Mouse (Mus musculus): ENCODE measurements around the gene Mapkapk2. TPM values are rescaled to one million over a fixed set of nuclear protein-coding genes. Genes with fewer than 3 reads are reported as not detected.
"Not testable (repeated sequence)": the region's sequence is repeated elsewhere in the genome, so short reads cannot be mapped to it uniquely, and the experiment has no call there.

Mapkapk2 gene
- polyA plus RNA-seq, 1 experiment from 2014 or later: 23.1 TPM

- H3K27ac ChIP-seq: no peak overlapping the region
- H3K36me3 ChIP-seq: no peaks in the 10 kb centered on the region
- no peak for ATAC-seq (ENCODE audit: low FRiP score)
- H3K9me3 ChIP-seq: peaks cover 6% of the 10 kb centered on the region; the same call in 1 of the 2 replicates
- H3K27me3 ChIP-seq: no peaks in the 10 kb centered on the region
- H3K4me2 ChIP-seq: no peak overlapping the region
- no peak overlapping the region for H3K4me3 ChIP-seq
- no peaks in the 10 kb centered on the region for H3K4me1 ChIP-seq (replicated peaks)
- WGBS: 94% methylated on average over 5 of the region's 5 CpGs
- no peak overlapping the region for H3K9ac ChIP-seq
These were observed 58.1 kb downstream of the Mapkapk2 start for GRCm38 (mm10) chr1:131039479-131039878.

GRCm38 (mm10) chr1:131038415-131039017, 59.1 kb downstream of the Mapkapk2 start:
- no peak overlapping the region for H3K4me3 ChIP-seq
- H3K36me3 ChIP-seq: no peaks in the 10 kb centered on the region
- no peak overlapping the region for H3K4me2 ChIP-seq
- H3K9ac ChIP-seq: no peak overlapping the region
- ATAC-seq (ENCODE audit: low FRiP score): no peak
- H3K9me3 ChIP-seq: peaks cover 6% of the 10 kb centered on the region; the same call in 1 of the 2 replicates
- WGBS: 90% methylated on average over 10 of the region's 10 CpGs
- H3K4me1 ChIP-seq (replicated peaks): no peaks in the 10 kb centered on the region
- H3K27ac ChIP-seq: no peak overlapping the region
- H3K27me3 ChIP-seq: no peaks in the 10 kb centered on the region

DNA sequence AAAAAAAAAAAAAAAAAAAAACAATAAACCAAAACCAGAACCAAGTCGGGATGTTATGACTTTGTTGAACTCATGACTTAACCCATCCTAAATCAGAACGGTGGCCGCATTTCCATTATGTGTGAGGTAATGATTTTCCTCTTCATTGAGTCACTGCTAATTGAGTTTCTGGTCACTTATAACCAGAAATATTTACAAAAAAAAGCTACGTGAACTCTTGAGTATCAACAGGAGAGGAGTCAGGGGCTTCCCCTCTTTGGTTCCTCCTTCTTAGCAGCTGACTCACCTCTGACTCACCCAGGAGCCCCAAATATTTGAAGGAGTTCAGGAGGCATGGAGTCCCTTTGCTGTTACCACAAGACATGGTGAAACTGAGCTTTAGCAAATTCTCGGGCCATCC, 59.6 kb downstream of the Mapkapk2 start:
- H3K9ac ChIP-seq: no peak overlapping the region
- 91% methylated on average over 5 of the region's 5 CpGs for WGBS
- H3K27ac ChIP-seq: no peak overlapping the region
- no peak overlapping the region for H3K4me2 ChIP-seq
- H3K36me3 ChIP-seq: no peaks in the 10 kb centered on the region
- H3K4me3 ChIP-seq: no peak overlapping the region
- no peak for ATAC-seq (ENCODE audit: low FRiP score)
- H3K9me3 ChIP-seq: peaks cover 6% of the 10 kb centered on the region; the same call in 1 of the 2 replicates
- H3K4me1 ChIP-seq (replicated peaks): no peaks in the 10 kb centered on the region
- H3K27me3 ChIP-seq: no peaks in the 10 kb centered on the region

DNA sequence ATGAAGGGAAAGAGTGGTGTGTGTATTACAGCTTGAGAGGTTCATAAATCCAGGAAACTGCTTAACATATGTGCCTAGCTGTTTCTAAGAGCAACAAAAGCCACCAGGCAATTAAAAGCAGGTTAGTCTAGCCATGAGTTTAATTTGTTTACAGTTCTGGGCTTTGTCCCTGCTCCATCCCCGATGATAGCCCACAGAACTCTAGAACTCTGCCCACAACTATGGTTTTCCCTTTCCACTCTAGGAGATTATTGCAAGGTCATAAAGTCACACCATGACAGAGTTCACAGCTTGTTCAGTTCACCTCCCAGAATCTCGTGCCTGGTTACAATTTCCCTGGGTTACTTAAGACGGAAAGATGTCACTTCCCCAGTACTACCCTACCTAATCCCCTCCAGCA, 66.4 kb downstream of the Mapkapk2 start:
- no peak overlapping the region for H3K27ac ChIP-seq
- H3K9ac ChIP-seq: no peak overlapping the region
- ATAC-seq (ENCODE audit: low FRiP score): no peak
- no peaks in the 10 kb centered on the region for H3K36me3 ChIP-seq
- no peaks in the 10 kb centered on the region for H3K27me3 ChIP-seq
- WGBS: 65% methylated on average over 3 of the region's 3 CpGs
- no peak overlapping the region for H3K4me2 ChIP-seq
- no peaks in the 10 kb centered on the region for H3K9me3 ChIP-seq
- H3K4me3 ChIP-seq: no peak overlapping the region
- no peaks in the 10 kb centered on the region for H3K4me1 ChIP-seq (replicated peaks)

- Histone ChIP-seq H3K4me1 (replicated peaks) (no peaks in the 10 kb centered on the region), H3K9ac (no peak overlapping the region), H3K4me3 (no peak overlapping the region), H3K27ac (no peak overlapping the region), H3K9me3 (no peaks in the 10 kb centered on the region), H3K27me3 (no peaks in the 10 kb centered on the region), H3K4me2 (no peak overlapping the region), H3K36me3 (no peaks in the 10 kb centered on the region)
- ATAC-seq (ENCODE audit: low FRiP score): no peak
- WGBS: 55% methylated on average over 7 of the region's 7 CpGs
These were observed 67.4 kb downstream of the Mapkapk2 start for GRCm38 (mm10) chr1:131030261-131030660.

- 95% methylated on average over 3 of the region's 3 CpGs for WGBS
- no peaks in the 10 kb centered on the region for H3K4me1 ChIP-seq (replicated peaks)
- no peaks in the 10 kb centered on the region for H3K9me3 ChIP-seq
- H3K4me2 ChIP-seq: no peak overlapping the region
- H3K27me3 ChIP-seq: no peaks in the 10 kb centered on the region
- H3K27ac ChIP-seq: no peak overlapping the region
- no peak overlapping the region for H3K9ac ChIP-seq
- H3K36me3 ChIP-seq: no peaks in the 10 kb centered on the region
- no peak for ATAC-seq (ENCODE audit: low FRiP score)
- H3K4me3 ChIP-seq: no peak overlapping the region
These were observed 68.4 kb downstream of the Mapkapk2 start for GRCm38 (mm10) chr1:131029215-131029614.

DNA sequence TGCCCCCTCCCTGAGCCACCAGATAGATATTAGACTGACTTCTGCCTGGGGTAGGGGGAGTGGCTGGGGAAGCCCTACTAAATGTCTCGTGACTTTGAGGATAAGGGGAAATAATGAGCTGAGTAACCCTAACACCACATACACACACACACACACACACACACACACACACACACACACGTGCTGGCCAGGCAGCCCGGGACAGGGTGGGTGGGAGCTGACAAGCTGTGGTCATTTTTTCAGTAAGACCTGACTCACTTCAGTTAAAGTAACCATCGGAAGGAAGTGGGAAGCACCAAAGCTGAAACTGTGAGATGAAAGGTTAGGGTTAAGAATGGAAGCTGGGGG, 71.8 kb downstream of the Mapkapk2 start:
- Histone ChIP-seq H3K9ac (no peak overlapping the region), H3K9me3 (no peaks in the 10 kb centered on the region), H3K4me3 (no peak overlapping the region), H3K27ac (no peak overlapping the region), H3K4me1 (replicated peaks) (no peaks in the 10 kb centered on the region), H3K4me2 (no peak overlapping the region), H3K27me3 (no peaks in the 10 kb centered on the region), H3K36me3 (no peaks in the 10 kb centered on the region)
- 92% methylated on average over 3 of the region's 4 CpGs for WGBS
- no peak for ATAC-seq (ENCODE audit: low FRiP score)

DNA sequence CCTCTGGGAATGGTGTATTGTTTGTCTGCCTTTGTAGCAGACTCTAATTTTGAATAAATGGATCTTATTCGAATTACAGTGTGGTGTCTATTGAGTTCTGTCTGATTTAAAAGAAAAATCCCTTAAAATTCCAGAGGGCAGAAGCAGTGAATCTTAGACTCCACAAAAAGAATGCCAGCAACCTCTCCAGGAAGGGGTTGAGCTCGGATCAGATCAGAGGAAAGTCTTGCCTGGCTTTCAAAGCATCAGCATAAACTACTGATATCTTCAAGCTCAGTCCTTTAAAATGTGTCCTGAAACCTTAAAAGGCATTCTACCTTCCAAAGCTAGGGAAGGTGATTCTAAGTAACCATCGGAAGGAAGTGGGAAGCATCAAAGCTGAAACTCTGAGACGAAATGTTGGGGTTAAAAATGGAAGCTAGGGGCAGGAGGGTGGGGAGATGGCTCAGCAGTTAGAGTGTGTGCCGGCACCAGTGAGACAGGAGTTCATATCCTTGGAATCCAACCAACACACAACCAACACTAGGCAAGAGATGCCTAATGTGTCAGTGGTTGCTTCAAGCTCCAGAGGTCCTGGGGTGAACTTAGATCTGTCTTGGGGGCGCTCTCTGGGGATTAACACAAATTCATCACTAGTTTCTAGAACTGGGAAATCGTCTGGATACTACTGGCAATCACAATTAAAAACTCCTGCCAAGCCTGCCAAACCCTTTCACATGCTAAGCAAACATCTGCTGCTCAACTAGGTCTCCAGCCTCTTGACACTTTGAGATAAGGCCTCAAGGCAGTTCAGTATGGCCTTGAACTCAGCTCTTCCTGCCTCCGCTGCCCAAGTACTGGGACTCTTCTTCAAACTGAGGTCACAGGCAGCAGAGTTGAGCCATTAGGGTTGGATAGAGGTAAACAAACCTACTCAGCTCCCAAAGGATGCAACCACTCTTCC, 72.5 kb downstream of the Mapkapk2 start:
- no peaks in the 10 kb centered on the region for H3K36me3 ChIP-seq
- no peak overlapping the region for H3K4me3 ChIP-seq
- no peak for ATAC-seq (ENCODE audit: low FRiP score)
- no peaks in the 10 kb centered on the region for H3K27me3 ChIP-seq
- no peak overlapping the region for H3K9ac ChIP-seq
- H3K4me2 ChIP-seq: no peak overlapping the region
- 82% methylated on average over 8 of the region's 8 CpGs for WGBS
- H3K4me1 ChIP-seq (replicated peaks): no peaks in the 10 kb centered on the region
- H3K9me3 ChIP-seq: no peaks in the 10 kb centered on the region
- no peak overlapping the region for H3K27ac ChIP-seq

DNA sequence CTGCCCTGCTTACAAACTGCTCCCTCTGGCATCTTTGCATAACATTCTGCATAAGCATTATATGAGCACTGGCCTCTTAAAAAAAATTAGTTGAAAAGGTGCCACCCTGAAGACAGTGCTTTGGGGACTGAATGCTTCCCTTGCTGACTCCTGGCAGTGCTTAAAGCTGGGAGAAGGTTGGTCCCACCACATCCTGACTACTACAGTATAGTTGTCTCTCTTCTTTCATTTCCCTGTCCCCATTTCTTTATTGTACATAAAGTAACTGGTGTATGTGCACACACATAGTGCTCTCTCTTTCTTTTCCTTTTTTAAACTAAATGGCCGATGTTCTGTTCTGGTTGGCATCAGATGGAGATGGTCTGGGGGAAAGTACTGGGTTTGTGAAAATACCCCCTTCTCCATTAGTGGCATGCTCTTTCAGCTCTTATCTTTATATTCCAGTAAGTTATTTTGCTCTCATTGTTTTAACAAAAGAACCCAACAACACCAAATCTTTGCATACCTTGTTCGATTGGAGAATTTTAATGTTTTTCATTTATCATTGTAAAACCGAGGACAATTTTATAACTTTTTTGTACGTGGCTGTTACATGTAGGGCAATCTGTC, 74.3 kb downstream of the Mapkapk2 start:
- not testable (repeated sequence) for H3K4me2 ChIP-seq; H3K4me3 ChIP-seq; H3K9me3 ChIP-seq; H3K27ac ChIP-seq; H3K36me3 ChIP-seq; H3K27me3 ChIP-seq; ATAC-seq (ENCODE audit: low FRiP score); H3K4me1 ChIP-seq (replicated peaks); H3K9ac ChIP-seq
- 92% methylated on average over 4 of the region's 4 CpGs for WGBS

DNA sequence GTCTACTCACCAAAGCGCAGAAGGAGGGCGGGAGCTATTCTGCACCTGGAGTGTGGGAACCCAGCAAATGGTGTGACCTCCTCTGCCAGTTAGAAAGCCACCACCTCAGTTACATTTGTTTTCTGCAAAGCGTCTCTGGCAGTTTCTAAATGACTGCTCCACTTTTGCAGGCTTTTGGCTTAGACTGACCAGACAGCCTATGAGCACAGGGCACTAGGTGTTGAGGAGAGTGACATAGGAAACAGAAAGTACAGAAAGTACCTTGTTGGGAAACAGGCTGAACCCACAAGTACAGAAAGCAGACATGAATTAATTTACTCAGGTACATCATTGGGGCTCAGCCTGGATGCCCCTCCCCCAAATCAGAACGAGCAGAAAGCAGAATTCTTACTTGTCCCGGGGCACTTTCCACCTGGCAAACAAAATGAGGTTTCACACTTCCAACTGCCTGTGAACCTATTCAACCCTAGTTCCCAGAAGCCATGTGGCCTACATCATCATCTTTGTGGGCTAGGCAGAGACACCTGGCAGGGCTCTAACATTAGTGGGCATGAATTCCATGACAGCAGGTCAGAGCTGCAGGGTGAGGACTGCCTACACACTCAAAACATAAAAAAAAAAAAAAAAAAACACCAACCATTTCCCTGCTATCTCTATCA, 74.9 kb downstream of the Mapkapk2 start:
- H3K4me2 ChIP-seq: no peak overlapping the region
- H3K27ac ChIP-seq: no peak overlapping the region
- no peaks in the 10 kb centered on the region for H3K9me3 ChIP-seq
- no peaks in the 10 kb centered on the region for H3K4me1 ChIP-seq (replicated peaks)
- H3K4me3 ChIP-seq: no peak overlapping the region
- H3K9ac ChIP-seq: no peak overlapping the region
- no peaks in the 10 kb centered on the region for H3K36me3 ChIP-seq
- 72% methylated on average over 5 of the region's 5 CpGs for WGBS
- no peaks in the 10 kb centered on the region for H3K27me3 ChIP-seq
- ATAC-seq (ENCODE audit: low FRiP score): no peak

DNA sequence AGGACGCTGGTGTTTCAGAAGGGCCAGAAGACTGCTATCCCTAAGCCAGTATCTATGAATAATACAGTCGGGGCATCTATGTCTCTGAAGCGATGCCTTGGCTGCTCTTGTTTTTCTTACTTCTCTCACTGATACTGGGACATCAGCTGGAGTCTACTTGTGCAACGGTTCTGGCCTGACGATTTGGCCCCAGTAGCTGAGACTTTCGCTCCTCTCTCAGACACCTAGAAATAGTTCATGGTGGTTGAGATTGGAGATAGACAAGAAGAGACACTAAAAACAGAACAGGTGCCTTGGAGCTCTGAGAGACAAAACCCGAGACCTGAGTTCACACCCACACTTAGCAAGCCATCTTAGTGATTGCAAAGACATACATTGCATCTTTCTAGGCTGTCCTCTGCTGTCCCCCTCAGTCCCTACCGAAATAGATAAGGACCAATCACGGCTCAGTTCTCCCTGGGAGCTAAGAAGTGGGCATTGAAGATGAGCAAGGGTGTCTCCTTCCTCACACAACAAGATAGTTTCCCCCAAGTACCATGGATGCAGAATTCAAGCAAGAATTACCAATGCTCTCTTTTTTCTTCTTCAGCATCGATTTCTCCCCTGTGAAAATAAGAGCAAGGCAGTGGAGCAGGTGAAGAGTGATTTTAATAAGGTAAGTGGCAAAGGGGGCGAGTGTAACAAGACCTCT, 75.6 kb downstream of the Mapkapk2 start:
- H3K4me1 ChIP-seq (replicated peaks): no peaks in the 10 kb centered on the region
- WGBS: 84% methylated on average over 11 of the region's 11 CpGs

DNA sequence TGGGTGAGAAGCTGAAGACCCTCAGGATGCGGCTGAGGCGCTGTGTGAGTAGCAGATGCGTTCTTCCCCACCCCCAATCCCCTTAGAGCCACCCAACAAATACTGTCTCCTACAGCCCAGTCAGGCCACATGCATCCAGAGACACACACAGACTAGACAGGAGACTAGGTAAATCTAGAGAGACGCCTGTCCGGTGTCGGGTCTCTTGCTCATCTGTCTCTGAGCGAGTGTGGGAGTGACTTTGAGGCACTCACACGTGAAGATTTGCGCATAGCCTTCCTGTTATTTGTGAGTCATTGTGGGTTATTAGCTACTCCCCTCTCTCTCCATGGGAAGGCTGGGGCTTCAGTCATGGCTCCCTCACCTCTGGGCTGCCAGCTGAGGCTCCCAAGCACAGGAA, 76.2 kb downstream of the Mapkapk2 start:
- Histone ChIP-seq H3K27ac (no peak overlapping the region), H3K9ac (no peak overlapping the region), H3K4me3 (no peak overlapping the region), H3K4me1 (replicated peaks) (no peaks in the 10 kb centered on the region), H3K36me3 (no peaks in the 10 kb centered on the region), H3K4me2 (no peak overlapping the region), H3K27me3 (no peaks in the 10 kb centered on the region), H3K9me3 (no peaks in the 10 kb centered on the region)
- no peak for ATAC-seq (ENCODE audit: low FRiP score)
- 79% methylated on average over 9 of the region's 9 CpGs for WGBS

More for the DNA sequence above, 75.6 kb downstream of the Mapkapk2 start:
- H3K27ac ChIP-seq: no peak overlapping the region
- H3K4me3 ChIP-seq: no peak overlapping the region
- no peaks in the 10 kb centered on the region for H3K27me3 ChIP-seq
- H3K4me2 ChIP-seq: no peak overlapping the region
- H3K9ac ChIP-seq: no peak overlapping the region
- H3K36me3 ChIP-seq: no peaks in the 10 kb centered on the region
- no peak for ATAC-seq (ENCODE audit: low FRiP score)
- no peaks in the 10 kb centered on the region for H3K9me3 ChIP-seq
